In the genomic region with DNA sequence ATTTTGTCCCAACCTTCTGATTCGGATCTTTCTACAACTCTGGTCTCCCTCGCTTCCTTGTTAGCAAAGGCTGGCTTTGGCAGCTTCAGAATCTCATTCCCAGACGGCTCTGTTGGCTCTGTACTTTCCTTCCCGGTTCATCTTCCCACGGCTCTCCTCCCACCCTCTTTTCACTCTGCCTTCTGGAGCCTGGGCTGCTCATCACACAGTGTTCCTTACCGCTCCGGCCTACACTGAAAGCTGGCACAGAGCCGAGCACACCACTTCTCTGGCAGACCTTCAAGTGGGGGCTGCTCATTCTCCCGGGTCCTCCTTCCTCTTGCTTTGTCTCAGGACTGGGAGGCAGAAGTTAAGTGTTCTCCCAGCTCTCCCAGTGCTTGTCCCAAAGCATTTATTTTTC, we compare ENCODE assay signal across 8 mouse cellular contexts. TPM values are rescaled to one million over a fixed set of nuclear protein-coding genes. Genes with fewer than 3 reads are reported as not detected.
A peak's percentile ranks its signal among the peaks of the same experiment; 100 is the strongest.
DNase-seq lines count a peak whose midpoint lies in the region; ATAC-seq and TF ChIP-seq lines count a peak whose summit lies in the region.

No protein-coding gene starts in this region.

- peaks cover 19% of the 10 kb centered on the region for H3K4me1 ChIP-seq in hindbrain, embryonic 16.5 days (ENCODE audit: control insufficient read depth, insufficient read depth, low read depth, low read length)
- H3K4me1 ChIP-seq in limb, embryonic 14.5 days (ENCODE audit: control insufficient read depth, insufficient read depth, low read length), result peaks cover 13% of the 10 kb centered on the region

- H3K9ac ChIP-seq in hindbrain, embryonic 16.5 days (ENCODE audit: low read depth, low read length), result no peak overlapping the region
- no peak overlapping the region for H3K9ac ChIP-seq in limb, embryonic 14.5 days (ENCODE audit: low read depth, low read length, severe bottlenecking)

- no peak for TF ChIP-seq POLR2A in limb, embryonic 14.5 days (IDR thresholded peaks at IDR 0.05; ENCODE audit: borderline replicate concordance, extremely low read depth, insufficient read depth, insufficient read length)

- no peaks in the 10 kb centered on the region for H3K9me3 ChIP-seq in hindbrain, embryonic 16.5 days (ENCODE audit: control insufficient read depth, low read length)
- H3K9me3 ChIP-seq in limb, embryonic 14.5 days (ENCODE audit: control insufficient read depth, low read length), result no peaks in the 10 kb centered on the region

- no peaks in the 10 kb centered on the region for H3K27me3 ChIP-seq in hindbrain, embryonic 16.5 days (replicated peaks; ENCODE audit: control insufficient read depth, insufficient read depth, low read length)
- H3K27me3 ChIP-seq in limb, embryonic 14.5 days (ENCODE audit: control insufficient read depth, insufficient read depth, low read length), result no peaks in the 10 kb centered on the region

- H3K27ac ChIP-seq in hindbrain, embryonic 16.5 days (ENCODE audit: low read depth, low read length), result no peak overlapping the region
- no peak overlapping the region for H3K27ac ChIP-seq in limb, embryonic 14.5 days (replicated peaks; ENCODE audit: low read depth, low read length)

- H3K4me2 ChIP-seq in hindbrain, embryonic 16.5 days (ENCODE audit: low read length), result peak overlapping the region; percentile 72; the same call in 1 of the 2 replicates
- peak overlapping the region; percentile 65; the same call in 1 of the 2 replicates for H3K4me2 ChIP-seq in limb, embryonic 14.5 days (replicated peaks; ENCODE audit: low read depth, low read length, severe bottlenecking)

- H3K36me3 ChIP-seq in hindbrain, embryonic 16.5 days (ENCODE audit: control insufficient read depth, insufficient read depth, low read length), result peaks cover 16% of the 10 kb centered on the region
- H3K36me3 ChIP-seq in limb, embryonic 14.5 days (ENCODE audit: control insufficient read depth, insufficient read depth, low read length), result peaks cover 12% of the 10 kb centered on the region

- H3K4me3 ChIP-seq in hindbrain, embryonic 16.5 days (ENCODE audit: low read length), result no peak overlapping the region
- peak overlapping the region; percentile 66; the same call in 1 of the 2 replicates for H3K4me3 ChIP-seq in limb, embryonic 14.5 days (replicated peaks; ENCODE audit: low read length)

- no peak for ATAC-seq in cerebellum, adult (ENCODE audit: insufficient number of reproducible peaks, low FRiP score, low TSS enrichment)
- no peak for ATAC-seq in hindbrain, embryonic 16.5 days
- ATAC-seq in limb, embryonic 14.5 days (ENCODE audit: low FRiP score, low read depth), result no peak

- DNase-seq in cerebellum, adult 11 months, result peak; percentile 28
- DNase-seq in thymus, postnatal 4 days, result peak; percentile 6
- no peak for DNase-seq in thymus, adult 18-20 months
- DNase-seq in limb, embryonic 14.5 days (ENCODE audit: low spot score), result no peak
- DNase-seq in urinary bladder, postnatal 10 days (ENCODE audit: low spot score), result no peak
- no peak for DNase-seq in kidney, adult 11 months

- WGBS in hindbrain, embryonic 16.5 days, result 61% methylated on average over 9 of the region's 9 CpGs
- 80% methylated on average over 9 of the region's 9 CpGs for WGBS in limb, embryonic 14.5 days

RNA-seq across cellular contexts. Expression of gene Zfp189, which starts 1.6 kb away (rescaled TPM):
- 12.2 and 12.4 TPM in 2 replicates for polyA plus RNA-seq in hindbrain, embryonic 16.5 days (2015; fragmentation: Nextera tagmentation; extraction: Ambion mirVana)
- polyA plus RNA-seq in limb, embryonic 14.5 days (2012; rRNA removed), result 4.5 and 5.8 TPM in 2 replicates
- polyA plus RNA-seq in limb, embryonic 14.5 days (2014; fragmentation: Nextera tagmentation; extraction: Ambion mirVana), result 9.6 and 10.4 TPM in 2 replicates

RNA-seq across cellular contexts. Expression of gene Mrpl50, which starts 1.7 kb away (rescaled TPM):
- polyA plus RNA-seq in hindbrain, embryonic 16.5 days (2015; fragmentation: Nextera tagmentation; extraction: Ambion mirVana), result 74.3 and 76.5 TPM in 2 replicates
- 17.1 and 30.0 TPM in 2 replicates for polyA plus RNA-seq in limb, embryonic 14.5 days (2012; rRNA removed)
- 74.3 and 80.2 TPM in 2 replicates for polyA plus RNA-seq in limb, embryonic 14.5 days (2014; fragmentation: Nextera tagmentation; extraction: Ambion mirVana)

RNA-seq across cellular contexts. Expression of gene Baat, which starts 16.2 kb away (rescaled TPM):
- polyA plus RNA-seq in hindbrain, embryonic 16.5 days (2015; fragmentation: Nextera tagmentation; extraction: Ambion mirVana), result not detected in 2 replicates
- polyA plus RNA-seq in limb, embryonic 14.5 days (2012; rRNA removed), result 0.19 and 0.20 TPM in 2 replicates
- polyA plus RNA-seq in limb, embryonic 14.5 days (2014; fragmentation: Nextera tagmentation; extraction: Ambion mirVana), result 0.10 and 0.21 TPM in 2 replicates

RNA-seq across cellular contexts. Expression of gene Aldob, which starts 26.8 kb away (rescaled TPM):
- 0.26 and 0.60 TPM in 2 replicates for polyA plus RNA-seq in hindbrain, embryonic 16.5 days (2015; fragmentation: Nextera tagmentation; extraction: Ambion mirVana)
- 0.25 and 0.32 TPM in 2 replicates for polyA plus RNA-seq in limb, embryonic 14.5 days (2012; rRNA removed)
- not detected in 2 replicates for polyA plus RNA-seq in limb, embryonic 14.5 days (2014; fragmentation: Nextera tagmentation; extraction: Ambion mirVana)

RNA-seq across cellular contexts. Expression of gene Acnat1, which starts 48.9 kb away (rescaled TPM):
- not detected in 2 replicates for polyA plus RNA-seq in hindbrain, embryonic 16.5 days (2015; fragmentation: Nextera tagmentation; extraction: Ambion mirVana)
- polyA plus RNA-seq in limb, embryonic 14.5 days (2012; rRNA removed), result 0.13 and 0.14 TPM in 2 replicates
- polyA plus RNA-seq in limb, embryonic 14.5 days (2014; fragmentation: Nextera tagmentation; extraction: Ambion mirVana), result not detected in 2 replicates

Comparison
In these comparisons a context has a peak if more than half of its experiments do, and no peak if none do; other contexts are left out.
1. DNase-seq: peak in cerebellum, adult 11 months (single experiment) and thymus, postnatal 4 days (single experiment); none in thymus, adult 18-20 months (0 of 2), limb, embryonic 14.5 days (single experiment), urinary bladder, postnatal 10 days (single experiment) and kidney, adult 11 months (single experiment).